Mouse (Mus musculus) cerebellum, adult (tissue): ENCODE measurements around the gene Sema5a.
A peak's percentile ranks its signal among the peaks of the same experiment; 100 is the strongest.

Source experiments
- ATAC-seq: cut with Nextera tagmentation; 2 replicates; pipeline ENCODE4 v1.9.2; 2017; ENCODE audit warnings: mild to moderate bottlenecking, moderate library complexity, mixed read lengths; ENCODE audit not compliant: insufficient number of reproducible peaks, low FRiP score, low TSS enrichment

Gene Sema5a

GRCm38 (mm10) chr15:32607236-32607635 lies 362.6 kb downstream of the Sema5a start:
- ATAC-seq = peak; percentile 79

- ATAC-seq = no peak
These were observed 366.2 kb downstream of the Sema5a start for GRCm38 (mm10) chr15:32610776-32611175.

GRCm38 (mm10) chr15:32611201-32611600 lies 366.6 kb downstream of the Sema5a start:
- no peak for ATAC-seq

- ATAC-seq = peak; percentile 54; the same call in 1 of the 2 replicates
These were observed 369.1 kb downstream of the Sema5a start for GRCm38 (mm10) chr15:32613718-32614117.

GRCm38 (mm10) chr15:32615773-32616172 lies 371.2 kb downstream of the Sema5a start:
- no peak for ATAC-seq

DNA sequence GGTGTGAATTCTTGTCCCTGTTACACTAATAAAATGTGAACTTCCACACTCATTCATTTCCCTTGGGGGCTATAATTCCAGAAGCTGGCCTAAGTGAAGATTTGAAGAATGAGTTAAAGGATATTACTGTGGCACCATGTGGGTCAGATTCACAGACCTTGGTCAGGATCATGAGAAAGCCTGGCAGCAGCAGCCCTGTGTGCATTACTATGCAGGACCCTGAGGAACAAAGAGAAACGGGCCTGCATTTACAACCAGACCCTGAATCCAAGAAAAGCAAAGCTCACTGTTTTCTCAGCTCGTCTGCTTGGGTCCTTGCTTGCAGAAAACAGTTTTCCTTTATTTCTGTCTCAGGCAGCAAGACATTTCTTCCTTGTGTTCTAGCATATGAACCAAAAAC lies 374.6 kb downstream of the Sema5a start:
- ATAC-seq = no peak

DNA sequence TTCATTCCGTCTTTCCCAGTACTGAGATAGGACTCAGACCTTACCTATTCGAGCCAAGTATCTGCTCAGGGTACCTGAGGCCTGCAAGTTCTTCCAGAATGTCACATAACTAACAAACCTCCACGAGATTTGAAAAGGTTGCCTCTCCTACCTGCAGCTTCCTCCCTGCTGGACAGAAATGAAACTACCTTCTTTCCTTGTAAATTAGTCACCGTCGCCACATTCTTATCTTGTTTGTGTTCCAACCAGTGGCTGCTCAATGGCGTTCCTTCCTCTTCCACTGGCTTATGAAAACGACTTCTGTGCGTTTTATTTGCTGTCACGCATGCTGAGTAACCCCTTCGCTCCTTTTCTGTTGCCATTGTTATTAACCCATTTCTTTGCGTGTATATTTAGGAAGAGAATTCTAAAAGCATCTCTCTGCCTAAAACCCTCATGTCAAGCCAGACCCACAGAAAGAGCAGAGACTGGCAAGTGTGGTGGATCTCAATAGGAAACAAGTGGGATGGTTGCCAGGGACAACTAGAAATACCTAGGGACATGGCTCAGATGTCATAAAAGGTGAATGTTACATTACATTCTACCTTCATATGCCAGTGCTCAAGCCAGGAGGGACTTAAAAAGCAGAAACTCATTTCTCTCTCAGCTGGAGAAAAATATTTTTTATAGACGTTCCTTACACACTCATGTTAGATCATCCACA lies 378.6 kb downstream of the Sema5a start:
- ATAC-seq = peak; percentile 58; the same call in 1 of the 2 replicates

GRCm38 (mm10) chr15:32624106-32624505 lies 379.5 kb downstream of the Sema5a start:
- ATAC-seq = no peak

- no peak for ATAC-seq
These were observed 381.4 kb downstream of the Sema5a start for GRCm38 (mm10) chr15:32626031-32626430.

- ATAC-seq = no peak
These were observed 389.1 kb downstream of the Sema5a start for GRCm38 (mm10) chr15:32633713-32634112.

GRCm38 (mm10) chr15:32637879-32638278 lies 393.3 kb downstream of the Sema5a start:
- ATAC-seq = no peak

DNA sequence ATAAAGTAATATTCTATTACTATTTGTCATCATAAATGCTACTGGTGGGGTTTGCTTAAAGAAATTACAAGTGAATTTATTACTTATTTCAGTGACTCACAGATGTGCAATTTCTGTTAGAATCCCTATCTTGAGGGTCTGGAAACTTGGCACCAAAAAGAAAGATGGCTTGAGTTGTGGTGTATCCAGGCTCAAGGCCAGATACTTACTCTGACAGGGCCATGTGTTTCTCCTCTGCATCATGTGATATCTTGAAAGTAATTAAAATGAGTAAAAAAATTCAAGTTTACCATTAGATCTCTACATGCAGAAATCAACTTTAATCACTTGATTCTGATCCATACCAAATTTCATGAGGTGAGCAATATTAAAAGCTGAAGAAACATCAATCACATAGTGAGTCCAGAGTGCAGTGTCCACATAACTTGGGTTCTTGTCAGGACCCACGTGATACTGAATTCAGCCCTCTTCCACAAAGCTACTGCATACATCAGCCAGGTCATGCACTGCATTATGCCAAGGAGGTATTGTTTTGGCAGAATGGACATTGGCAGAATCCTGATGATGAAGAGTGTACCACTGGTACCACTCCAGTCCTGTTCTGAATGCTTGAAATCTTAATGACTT lies 402.6 kb downstream of the Sema5a start:
- ATAC-seq = no peak

DNA sequence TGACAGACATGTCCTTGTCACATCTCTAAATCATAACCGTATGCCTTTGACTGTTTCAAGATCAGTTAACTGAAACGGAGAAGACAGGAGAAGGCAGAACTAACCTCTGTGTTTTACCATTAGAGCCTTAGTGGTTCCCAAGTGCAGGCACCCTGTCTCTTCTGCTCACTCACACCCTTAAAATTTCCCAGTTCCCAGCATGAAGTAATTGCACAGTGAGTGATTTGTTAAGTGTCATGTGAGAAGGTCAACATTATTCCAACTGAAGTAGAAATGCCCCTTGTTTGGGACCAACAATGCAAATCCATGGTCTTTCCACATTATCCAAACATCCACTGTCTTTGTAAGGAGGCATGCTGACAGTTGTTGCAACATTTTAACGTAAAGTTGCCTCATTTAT lies 409.4 kb downstream of the Sema5a start:
- no peak for ATAC-seq

DNA sequence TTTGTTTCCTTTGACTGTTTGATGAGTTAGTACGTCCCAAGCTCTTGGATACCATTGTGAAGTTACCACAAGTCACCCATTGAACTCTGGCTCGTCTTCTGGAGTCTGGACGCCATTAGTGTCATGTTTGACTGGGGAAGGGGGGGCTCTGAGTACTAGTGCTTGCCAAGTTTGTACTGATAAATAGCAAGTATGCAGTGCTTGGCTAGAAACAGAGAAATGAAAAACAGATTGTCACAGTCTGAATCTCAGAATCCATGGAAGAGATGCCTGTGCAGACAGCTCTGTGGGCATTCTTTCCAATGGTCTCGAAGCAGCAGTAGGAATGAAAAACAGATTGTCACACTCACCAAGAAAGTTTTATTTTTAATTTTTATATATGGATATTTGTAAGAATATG lies 411.4 kb downstream of the Sema5a start:
- ATAC-seq = no peak

- no peak for ATAC-seq
These were observed 431.8 kb downstream of the Sema5a start for GRCm38 (mm10) chr15:32676446-32676845.

- no peak for ATAC-seq
These were observed 440.5 kb downstream of the Sema5a start for GRCm38 (mm10) chr15:32685152-32685551.

GRCm38 (mm10) chr15:32691021-32691420 lies 446.4 kb downstream of the Sema5a start:
- ATAC-seq = no peak

- ATAC-seq = no peak
These were observed 448.4 kb downstream of the Sema5a start for GRCm38 (mm10) chr15:32693006-32693405.

DNA sequence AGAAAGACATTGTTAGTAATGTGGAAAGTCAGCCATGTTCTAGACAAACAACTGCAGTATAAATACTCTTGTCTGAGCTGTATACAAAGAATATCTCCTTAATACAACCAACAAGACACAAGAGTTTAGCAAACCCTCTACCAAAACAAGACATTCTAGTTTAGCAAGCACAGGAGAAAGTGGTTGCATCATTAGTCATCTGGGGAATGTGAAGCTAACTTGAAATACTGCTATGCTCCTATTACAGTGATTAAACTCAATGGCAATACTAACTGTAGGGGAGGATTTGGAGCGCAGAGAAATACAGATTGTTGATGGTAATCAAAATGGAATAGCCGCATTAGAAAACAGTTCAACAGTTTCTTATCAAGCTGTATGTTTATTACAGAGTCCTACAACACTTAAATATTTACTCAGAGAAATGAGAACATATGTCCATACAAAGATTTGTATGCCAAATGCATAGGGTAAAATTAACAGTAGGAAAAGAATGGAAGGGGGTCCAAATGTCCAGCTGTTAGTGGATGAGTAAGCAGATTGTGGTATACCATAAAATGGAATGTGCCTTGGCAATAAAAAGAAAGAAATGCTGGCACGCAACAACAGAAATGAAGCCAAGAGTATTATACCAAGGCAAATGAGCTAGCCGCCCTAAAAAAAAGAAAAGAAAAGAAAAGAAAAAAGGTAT lies 472.8 kb downstream of the Sema5a start:
- ATAC-seq = no peak

DNA sequence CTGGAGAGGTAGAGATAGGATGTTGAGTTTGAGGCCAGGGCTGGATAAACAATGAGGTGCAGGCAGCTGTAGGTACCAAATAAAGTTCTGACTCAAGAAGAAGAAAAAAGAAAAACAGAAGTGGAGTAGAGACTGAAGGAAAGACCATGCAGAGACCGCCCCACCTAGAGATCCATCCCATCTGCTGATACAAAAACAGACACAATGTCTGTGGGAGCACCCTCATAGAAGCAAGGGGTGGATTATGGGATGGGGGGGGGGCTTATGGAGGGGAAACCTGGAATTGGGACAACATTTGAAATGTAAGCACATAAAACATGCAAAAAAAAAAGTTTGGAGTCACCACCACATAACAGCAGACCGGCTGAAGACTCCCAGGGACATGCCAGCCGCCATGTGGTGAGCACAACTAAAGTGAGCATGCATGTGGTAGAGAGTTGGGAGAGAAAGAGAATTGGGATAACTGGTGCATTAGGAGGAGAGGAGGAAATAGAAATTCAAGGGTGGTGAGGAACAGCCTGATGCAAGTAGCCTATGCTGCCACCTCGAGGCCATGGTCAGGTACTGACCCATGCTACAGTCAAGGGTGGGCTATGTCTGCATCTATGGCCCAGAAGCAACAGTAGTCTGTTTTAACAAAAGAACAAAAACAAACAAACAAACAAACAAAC lies 473.8 kb downstream of the Sema5a start:
- ATAC-seq = peak; percentile 83

- ATAC-seq = no peak
These were observed 474.3 kb downstream of the Sema5a start for GRCm38 (mm10) chr15:32718964-32719311.
